In the genomic region with DNA sequence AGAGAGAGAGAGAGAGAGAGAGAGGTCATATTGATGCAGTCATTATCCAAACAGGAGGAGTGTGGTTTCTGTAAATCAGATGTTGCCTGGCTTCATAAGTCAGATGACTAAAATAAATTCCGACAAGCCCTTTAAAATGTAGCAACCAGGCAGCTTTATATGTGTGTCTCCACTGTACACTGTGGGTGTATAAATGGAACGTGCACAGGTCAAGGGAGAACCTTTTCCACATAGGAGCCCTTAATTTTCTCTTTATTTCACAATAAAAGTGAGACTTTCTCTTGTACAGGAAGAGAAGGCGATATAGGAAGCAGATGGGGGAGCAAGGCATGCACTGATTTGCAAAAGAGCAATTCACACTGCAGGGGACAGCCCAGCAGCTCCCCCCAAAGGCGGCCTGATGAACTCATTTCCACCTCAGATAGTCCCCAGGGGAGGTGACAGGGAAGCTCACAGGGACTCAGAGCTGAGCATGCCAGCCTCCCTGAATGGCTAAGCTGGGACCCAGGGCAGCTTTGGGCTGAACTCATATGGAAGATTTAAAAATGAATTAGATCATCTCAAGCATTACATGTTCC, we compare ENCODE assay signal across 8 mouse cellular contexts.
A peak's percentile ranks its signal among the peaks of the same experiment; 100 is the strongest.
DNase-seq lines count a peak whose midpoint lies in the region; ATAC-seq and TF ChIP-seq lines count a peak whose summit lies in the region.

No protein-coding gene starts in this region.

- TF ChIP-seq CTCF in forebrain, postnatal 0 days (IDR thresholded peaks at IDR 0.05; ENCODE audit: low read depth) = peak; percentile 81

- no peaks in the 10 kb centered on the region for H3K9me3 ChIP-seq in forebrain, postnatal 0 days (ENCODE audit: low read length)
- no peaks in the 10 kb centered on the region for H3K9me3 ChIP-seq in limb, embryonic 10.5 days (replicated peaks)
- H3K9me3 ChIP-seq in neural tube, embryonic 15.5 days (replicated peaks) = no peaks in the 10 kb centered on the region

- no peak overlapping the region for H3K4me3 ChIP-seq in forebrain, postnatal 0 days (ENCODE audit: low read depth, low read length)
- H3K4me3 ChIP-seq in limb, embryonic 10.5 days = no peak overlapping the region
- no peak overlapping the region for H3K4me3 ChIP-seq in neural tube, embryonic 15.5 days (replicated peaks)

- peak; percentile 94 for ATAC-seq in forebrain, postnatal 0 days
- peak; percentile 74 for ATAC-seq in neural tube, embryonic 15.5 days (ENCODE audit: low FRiP score)

- DNase-seq in gastrocnemius, postnatal 10 days = peak; percentile 35
- DNase-seq in gastrocnemius, postnatal 36 days = no peak
- DNase-seq in ZHBTc4 (ENCODE audit: low read depth, low spot score) = peak; percentile 45
- DNase-seq in forebrain, postnatal 0 days = peak; percentile 80
- DNase-seq in kidney, adult 9 months = peak; percentile 21
- DNase-seq in limb, embryonic 10.5 days (ENCODE audit: low spot score) = peak; percentile 69
- DNase-seq in T-cell, adult 2 months (ENCODE audit: low spot score) = no peak

- intact Hi-C loops in gastrocnemius, postnatal 36 days (cut with DNase I) = no loop called here

- no peak overlapping the region for H3K9ac ChIP-seq in forebrain, postnatal 0 days
- no peak overlapping the region for H3K9ac ChIP-seq in neural tube, embryonic 15.5 days (replicated peaks)

- no peaks in the 10 kb centered on the region for H3K36me3 ChIP-seq in forebrain, postnatal 0 days (ENCODE audit: insufficient read depth)
- H3K36me3 ChIP-seq in limb, embryonic 10.5 days = no peaks in the 10 kb centered on the region
- H3K36me3 ChIP-seq in neural tube, embryonic 15.5 days = no peaks in the 10 kb centered on the region

- H3K27ac ChIP-seq in forebrain, postnatal 0 days (ENCODE audit: low read depth, low read length) = no peak overlapping the region
- H3K27ac ChIP-seq in limb, embryonic 10.5 days = peak overlapping the region; percentile 16; the same call in 1 of the 2 replicates
- H3K27ac ChIP-seq in neural tube, embryonic 15.5 days (replicated peaks) = no peak overlapping the region

- no peaks in the 10 kb centered on the region for H3K27me3 ChIP-seq in forebrain, postnatal 0 days (ENCODE audit: insufficient read depth, low read length)
- H3K27me3 ChIP-seq in limb, embryonic 10.5 days (ENCODE audit: low read depth, poor library complexity, severe bottlenecking) = no peaks in the 10 kb centered on the region
- no peaks in the 10 kb centered on the region for H3K27me3 ChIP-seq in neural tube, embryonic 15.5 days (replicated peaks)

- peaks cover 3% of the 10 kb centered on the region; the same call in 1 of the 2 replicates for H3K4me1 ChIP-seq in forebrain, postnatal 0 days (ENCODE audit: insufficient read depth)
- peaks cover 16% of the 10 kb centered on the region for H3K4me1 ChIP-seq in limb, embryonic 10.5 days
- H3K4me1 ChIP-seq in neural tube, embryonic 15.5 days = peaks cover 14% of the 10 kb centered on the region

- H3K4me2 ChIP-seq in forebrain, postnatal 0 days (ENCODE audit: low read depth) = no peak overlapping the region
- no peak overlapping the region for H3K4me2 ChIP-seq in neural tube, embryonic 15.5 days

- 12% methylated on average over 4 of the region's 4 CpGs for WGBS in forebrain, postnatal 0 days
- 33% methylated on average over 4 of the region's 4 CpGs for WGBS in limb, embryonic 10.5 days
- 20% methylated on average over 4 of the region's 4 CpGs for WGBS in neural tube, embryonic 15.5 days

Comparison
In these comparisons a context has a peak if more than half of its experiments do, and no peak if none do; other contexts are left out.
1. DNase-seq: peak in gastrocnemius, postnatal 10 days (single experiment), ZHBTc4 (single experiment), forebrain, postnatal 0 days (single experiment), kidney, adult 9 months (single experiment) and limb, embryonic 10.5 days (single experiment); none in gastrocnemius, postnatal 36 days (0 of 2) and T-cell, adult 2 months (single experiment).